Mouse (Mus musculus) liver (tissue): ENCODE measurements around the gene Csrp2.
A peak's percentile ranks its signal among the peaks of the same experiment; 100 is the strongest.

Source experiments
- DNase-seq: peaks from one replicate; pipeline ENCODE4 v3.0.0-alpha.2; 2020; ENCODE audit warnings: mixed read lengths

Csrp2 gene

GRCm38 (mm10) chr10:110919531-110920343, at the start of gene Csrp2:
Gene Csrp2, plus strand, starts transcription at chr10:110919789.
- peak; percentile 89 for DNase-seq

- DNase-seq = no peak
Measured at GRCm38 (mm10) chr10:110874853-110875252, 44.7 kb upstream of the Csrp2 start.

- DNase-seq = no peak
Measured at GRCm38 (mm10) chr10:110876956-110877355, 42.6 kb upstream of the Csrp2 start.

- DNase-seq = no peak
Measured at GRCm38 (mm10) chr10:110877851-110878250, 41.7 kb upstream of the Csrp2 start.

- DNase-seq = no peak
Measured at GRCm38 (mm10) chr10:110878641-110879040, 40.9 kb upstream of the Csrp2 start.

GRCm38 (mm10) chr10:110879426-110880066, 40.0 kb upstream of the Csrp2 start:
- DNase-seq = no peak

DNA sequence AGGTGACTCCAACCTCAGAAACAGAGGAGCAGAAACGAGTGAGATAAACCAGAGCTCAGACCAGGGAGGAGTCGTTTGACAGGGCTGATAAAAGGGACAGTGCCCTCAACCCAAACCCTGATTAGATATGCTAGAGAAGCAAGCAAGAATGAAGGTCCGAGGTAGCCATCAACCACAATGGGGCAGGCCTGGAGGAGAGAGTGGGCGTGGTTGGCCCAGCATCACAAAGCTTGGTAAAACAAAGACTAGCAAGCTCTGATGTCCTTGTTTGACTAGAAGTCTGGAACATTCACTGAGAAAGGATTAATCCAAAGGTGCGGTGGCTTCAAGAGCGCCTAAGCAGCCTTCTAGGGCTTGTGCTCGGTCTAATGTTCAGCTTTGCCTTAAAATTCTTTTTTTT, 38.2 kb upstream of the Csrp2 start:
- no peak for DNase-seq

- DNase-seq = no peak
Measured at GRCm38 (mm10) chr10:110882701-110883100, 36.9 kb upstream of the Csrp2 start.

DNA sequence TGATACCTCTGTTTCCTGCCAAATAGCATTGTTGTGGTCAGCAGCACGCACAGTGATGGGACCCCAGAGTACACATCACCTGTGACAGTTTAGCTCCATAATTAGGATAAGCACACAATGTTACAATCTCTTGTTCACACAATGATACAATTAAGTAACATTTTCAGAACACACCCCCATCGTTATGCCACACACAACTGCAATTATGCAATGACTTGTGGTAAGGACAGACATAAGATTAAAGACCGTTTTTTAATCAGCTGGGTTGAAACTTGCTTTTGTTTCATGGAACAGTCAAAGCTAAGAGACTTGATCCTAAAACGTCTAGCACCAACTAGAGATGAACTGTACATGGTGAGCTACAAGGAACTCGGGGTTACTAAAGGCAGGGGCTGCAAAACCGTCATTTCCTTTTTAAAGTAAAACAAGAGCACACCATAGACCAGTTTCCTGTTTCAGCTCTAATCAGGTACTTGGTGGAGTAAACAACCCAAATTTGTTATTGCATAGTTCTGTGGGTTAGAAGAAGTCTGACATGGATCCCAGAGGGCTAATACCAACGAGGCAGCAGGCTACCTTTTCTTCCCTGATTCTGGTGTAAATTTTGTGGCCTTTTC, 28.8 kb upstream of the Csrp2 start:
- DNase-seq = no peak

- no peak for DNase-seq
Measured at GRCm38 (mm10) chr10:110899744-110900501, 19.7 kb upstream of the Csrp2 start.

DNA sequence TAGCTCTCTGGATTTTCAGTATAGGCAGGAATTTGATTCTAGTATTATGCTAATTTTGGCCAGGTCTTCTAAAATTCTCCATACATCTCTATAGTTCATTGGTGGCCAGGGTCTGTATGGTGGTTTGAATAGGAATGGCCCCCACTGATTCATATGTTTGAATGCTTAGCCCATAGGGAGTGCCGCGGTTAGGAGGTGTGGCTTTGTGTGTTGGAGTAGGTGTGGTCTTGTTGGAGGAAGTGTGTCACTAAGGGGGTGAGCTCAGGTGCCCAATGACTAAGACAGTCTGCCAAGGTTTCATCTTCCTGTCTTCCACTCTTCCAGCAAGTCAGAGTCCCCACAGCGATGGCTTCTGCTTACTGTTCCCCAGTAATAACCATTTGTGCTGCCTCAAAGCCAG, 15.7 kb upstream of the Csrp2 start:
- no peak for DNase-seq

DNA sequence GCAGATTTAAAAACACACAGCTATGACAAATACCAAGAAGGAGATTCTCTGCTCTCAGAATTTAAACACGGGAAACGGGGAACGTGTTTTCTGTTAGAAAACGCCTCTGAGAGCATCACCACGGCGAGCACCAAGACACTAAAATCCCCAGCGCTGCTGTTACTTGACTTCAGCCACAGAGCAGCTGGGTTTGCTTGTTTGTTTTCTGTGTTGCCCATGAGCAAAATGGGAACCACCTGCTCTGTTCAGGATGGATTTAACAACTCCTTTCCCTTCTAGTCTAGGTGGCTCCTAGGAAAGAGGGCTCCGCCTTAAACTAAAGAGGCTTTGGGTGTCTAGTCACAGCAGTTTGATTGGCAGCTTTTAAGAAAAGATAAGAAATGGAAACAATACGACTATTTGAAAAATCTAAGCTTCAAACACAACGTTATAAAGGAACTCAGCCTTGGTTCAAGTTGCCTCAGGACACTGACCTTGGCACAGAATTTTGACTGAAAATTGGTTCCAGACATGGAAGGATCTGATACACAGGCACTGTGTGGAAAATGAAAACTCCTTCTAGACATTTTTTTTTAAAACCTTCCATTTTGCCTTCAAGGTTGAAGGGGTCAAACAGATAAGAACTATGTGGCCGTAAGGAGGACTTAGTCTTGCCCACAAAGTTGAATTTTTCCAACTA, 2.8 kb upstream of the Csrp2 start:
- no peak for DNase-seq

DNA sequence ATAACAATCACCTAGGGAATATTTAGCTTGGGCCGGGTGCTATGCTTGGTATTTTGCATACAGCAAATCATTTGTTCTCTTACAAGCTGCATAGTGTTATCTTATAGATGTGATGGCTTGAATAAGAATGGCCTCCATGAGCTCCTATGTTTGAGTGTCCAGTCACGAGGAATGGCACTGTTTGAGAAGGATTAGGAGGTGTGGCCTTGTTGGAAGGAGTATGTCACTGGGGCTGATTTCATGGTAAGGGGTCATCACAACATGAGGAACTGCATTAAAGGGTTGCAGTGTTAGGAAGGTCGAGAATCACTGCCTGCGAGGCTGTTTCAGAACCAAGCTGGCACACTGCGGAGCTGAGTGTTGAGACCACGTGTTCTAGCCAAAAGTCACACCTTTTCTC, 2.1 kb upstream of the Csrp2 start:
- DNase-seq = no peak

DNA sequence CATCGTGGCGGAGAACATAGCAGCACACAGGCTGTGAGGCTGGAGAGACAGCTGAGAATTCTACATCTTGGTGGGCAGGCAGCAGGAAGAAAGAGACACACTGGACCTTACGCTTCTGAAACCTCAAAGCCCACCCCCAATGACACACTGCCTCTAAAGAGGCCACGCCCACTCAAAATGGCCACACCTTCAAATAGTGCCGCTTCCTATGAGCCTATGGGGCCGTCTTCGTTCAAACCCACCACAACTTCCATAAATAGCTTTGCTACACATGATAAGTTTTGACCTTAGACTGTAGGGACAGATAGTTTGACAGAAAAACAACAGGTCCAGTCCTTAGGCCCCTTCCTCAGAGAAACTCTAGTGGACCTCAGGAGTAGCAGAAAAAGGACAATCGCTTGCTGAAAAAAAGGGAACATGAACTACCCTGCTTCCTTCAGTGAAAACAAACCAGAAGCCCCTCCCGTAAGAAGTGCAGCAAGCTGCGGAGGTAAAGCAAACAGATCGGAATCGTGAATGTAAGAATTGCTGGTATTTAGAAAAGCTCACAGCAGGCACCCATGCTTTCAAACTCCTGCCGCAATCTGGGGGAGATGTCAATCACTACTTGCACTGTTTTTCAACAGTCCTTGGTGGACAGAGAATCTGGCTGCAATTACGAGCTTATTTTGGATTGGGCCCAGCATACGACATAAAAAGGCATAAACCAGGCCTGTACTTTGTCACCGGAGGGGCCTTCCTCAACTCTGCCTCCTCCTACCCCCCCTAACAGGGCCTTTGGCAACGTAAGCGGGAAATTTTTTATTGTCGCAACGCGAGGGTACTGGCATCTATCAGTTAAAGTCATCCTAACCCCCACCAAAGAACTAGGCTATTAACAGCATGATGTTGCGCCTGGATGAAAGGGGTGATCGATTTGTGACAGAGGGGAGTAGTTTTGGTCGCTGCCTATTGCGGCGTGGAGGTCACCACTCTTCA, 886 bp upstream of the Csrp2 start:
- peak; percentile 40 for DNase-seq

GRCm38 (mm10) chr10:110920368-110920950, 870 bp downstream of the Csrp2 start:
- peak; percentile 25 for DNase-seq

- no peak for DNase-seq
Measured at GRCm38 (mm10) chr10:110921890-110922289, 2.3 kb downstream of the Csrp2 start.

DNA sequence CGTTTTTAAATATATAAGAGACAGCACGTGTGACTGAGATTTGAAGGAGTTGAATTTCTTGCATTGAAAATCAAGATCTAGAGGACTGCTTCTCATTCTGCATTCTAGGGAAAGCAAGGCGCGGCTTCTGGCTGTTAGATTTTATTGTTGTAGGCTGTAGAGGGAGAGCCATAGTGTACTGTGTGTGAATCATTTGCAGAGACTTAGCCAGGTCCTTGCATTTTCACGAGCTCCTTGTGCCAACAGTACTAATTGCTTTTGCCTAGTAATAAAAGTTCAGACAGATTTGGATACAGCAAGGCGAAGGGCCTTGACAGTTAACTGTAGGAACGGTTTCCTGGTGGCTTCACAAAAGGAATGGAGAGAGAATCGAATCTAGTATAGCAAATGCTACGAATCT, 3.0 kb downstream of the Csrp2 start:
- no peak for DNase-seq

DNA sequence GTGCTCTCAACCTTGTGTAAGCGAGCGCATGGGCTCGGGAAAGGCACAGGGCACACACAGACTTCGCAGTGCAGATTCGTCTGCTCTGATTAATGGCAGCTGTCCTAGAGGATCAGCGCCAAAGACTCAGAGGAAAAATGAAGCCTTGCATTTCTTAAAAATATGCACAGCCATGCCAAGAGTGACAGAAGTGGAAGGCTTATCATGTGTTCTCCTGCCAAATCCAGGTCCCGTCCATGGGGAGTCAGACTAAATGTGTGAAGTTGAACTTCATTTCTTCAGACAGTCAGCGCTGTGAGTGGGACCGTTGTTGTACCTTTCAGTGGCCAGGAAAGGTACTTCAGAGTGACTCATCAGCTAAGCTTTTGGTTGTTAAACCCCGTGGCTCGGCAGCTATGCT, 7.9 kb downstream of the Csrp2 start:
- peak; percentile 15 for DNase-seq

DNA sequence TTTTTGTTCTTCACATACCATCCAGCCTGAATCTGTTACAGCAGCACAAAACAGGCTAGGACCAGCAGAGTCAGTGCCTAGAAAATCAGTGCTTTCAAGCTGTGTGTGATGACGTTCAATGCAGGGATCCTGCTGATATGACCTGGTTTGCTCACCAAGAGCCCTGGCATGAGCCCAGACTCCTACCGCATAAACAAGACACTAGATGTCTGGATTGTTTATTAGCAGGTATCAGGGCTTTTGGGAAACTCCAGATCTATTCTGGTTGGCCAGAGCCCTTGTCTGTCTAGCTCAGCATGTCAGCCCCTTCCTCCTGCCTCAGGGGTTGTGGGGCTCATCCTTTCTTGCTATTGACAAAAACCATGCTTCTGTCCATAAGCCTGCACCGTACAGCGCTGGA, 10.2 kb downstream of the Csrp2 start:
- no peak for DNase-seq

DNA sequence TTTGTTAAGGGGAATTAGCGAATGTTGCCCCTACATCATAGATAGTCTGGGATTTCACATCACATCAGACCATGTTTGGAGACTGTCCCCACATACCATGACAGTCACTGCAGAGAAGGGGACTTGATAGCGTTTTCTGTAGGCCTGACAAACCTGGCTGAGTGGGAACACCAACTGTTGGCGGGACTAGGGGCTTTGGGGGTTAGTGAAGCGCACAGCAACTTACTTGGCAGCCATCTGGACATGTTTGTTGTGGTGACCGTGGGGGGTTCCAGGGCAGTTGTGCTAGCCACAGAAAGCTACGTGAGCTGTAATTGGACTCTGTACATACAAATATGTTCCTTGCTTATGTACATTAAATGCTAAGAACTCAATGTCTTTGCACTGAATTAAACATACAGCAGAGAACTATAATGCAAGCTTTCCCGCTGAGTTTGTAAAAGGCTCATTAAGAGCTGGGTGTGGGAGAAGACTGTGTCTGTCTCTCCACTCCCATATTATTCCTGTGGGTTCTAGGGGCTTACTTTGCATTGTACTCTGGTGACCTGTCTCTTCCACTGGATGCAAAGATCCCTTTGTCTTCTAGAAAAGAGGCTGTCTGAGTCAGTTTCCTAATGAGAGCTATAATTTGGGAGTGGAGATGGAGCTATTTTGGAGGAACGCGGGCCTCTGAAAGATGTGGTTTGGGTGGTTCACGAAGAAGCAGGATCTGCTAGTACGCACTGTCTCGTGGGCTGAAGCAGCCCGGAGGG, 11.7 kb downstream of the Csrp2 start:
- DNase-seq = no peak
